Mouse (Mus musculus): Measurements from ENCODE around the gene Spag7.

DNA sequence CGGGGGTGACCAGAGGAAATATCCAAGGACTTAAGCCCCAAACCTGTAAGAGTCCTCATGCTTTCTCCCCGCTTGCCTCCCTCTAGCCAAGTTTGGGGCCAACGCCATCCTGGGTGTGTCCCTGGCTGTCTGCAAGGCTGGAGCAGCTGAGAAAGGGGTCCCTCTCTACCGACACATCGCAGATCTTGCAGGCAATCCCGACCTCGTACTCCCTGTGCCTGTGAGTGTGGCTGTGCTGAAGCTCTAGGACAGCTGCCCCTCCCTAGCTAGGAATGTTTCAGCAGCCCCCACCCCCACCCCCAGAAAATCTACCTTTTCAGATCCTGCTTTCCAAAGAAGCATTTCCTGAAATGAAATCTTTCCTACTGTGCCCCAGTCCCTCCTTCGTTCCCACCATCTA, 10.3 kb downstream of the Spag7 start:
- TF ChIP-seq CTCF (IDR thresholded peaks at IDR 0.05; ENCODE audit: low read depth) (no peak), EP300 (IDR thresholded peaks at IDR 0.05; ENCODE audit: low read depth) (no peak)

Data from liver, embryonic 14.5 days (tissue).